Mouse (Mus musculus): Measurements from ENCODE around the gene Gm7954. TPM values are rescaled to one million over a fixed set of nuclear protein-coding genes. Genes with fewer than 3 reads are reported as not detected.
"Not testable (repeated sequence)": the region's sequence is repeated elsewhere in the genome, so short reads cannot be mapped to it uniquely, and the experiment has no call there.

Gm7954 gene
- total RNA-seq (2015) (not detected in 2 replicates), total RNA-seq (2017) (not detected in 2 replicates)

- not testable (repeated sequence) for ATAC-seq (replicated peaks; ENCODE audit: poor library complexity)
These were observed at the start of gene Gm7954 for GRCm38 (mm10) chr14:41453418-41453817. Gm7954 (minus strand) TSS chr14:41453518.

- ATAC-seq (replicated peaks; ENCODE audit: poor library complexity): not testable (repeated sequence)
These were observed 36.1 kb upstream of the Gm7954 start, which contains the start of gene Gm3486 for GRCm38 (mm10) chr14:41489385-41489784. Gm3486 (minus strand) TSS chr14:41489485.

DNA sequence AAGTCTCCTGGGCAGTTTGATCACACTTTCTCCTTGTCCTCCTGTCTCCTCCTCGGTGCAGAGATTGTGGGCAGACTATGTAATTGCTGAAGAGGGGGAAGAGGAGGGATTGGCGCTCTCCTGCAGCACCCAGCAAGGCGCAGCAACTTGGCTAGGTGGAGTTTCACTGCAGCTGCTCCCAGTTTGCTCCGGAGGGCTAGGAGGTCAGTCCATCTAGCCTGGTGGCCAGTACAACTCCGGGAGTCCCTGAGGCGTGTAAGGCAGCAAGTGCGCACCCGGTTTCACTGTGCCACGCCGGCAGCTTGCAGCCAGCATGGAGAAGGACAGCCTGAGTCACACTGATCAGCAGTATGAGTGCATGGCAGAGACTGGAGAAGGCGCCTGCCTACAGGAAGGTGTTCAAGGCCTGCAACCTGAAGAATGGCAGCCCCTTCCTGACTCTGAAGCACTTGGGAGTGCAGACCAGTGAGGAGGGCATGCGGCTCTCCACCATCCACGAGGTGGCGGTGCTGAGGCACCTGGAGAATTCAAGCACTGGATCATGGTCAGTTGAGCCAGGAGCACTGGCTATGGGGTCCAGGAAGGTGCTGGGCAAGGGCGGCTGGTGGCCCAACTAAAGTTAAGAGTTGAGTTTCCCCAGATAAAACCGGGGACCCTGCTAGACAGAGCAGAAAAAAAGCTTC is 27.8 kb downstream of the Gm7954 start:
- ATAC-seq (replicated peaks; ENCODE audit: poor library complexity): not testable (repeated sequence)

DNA sequence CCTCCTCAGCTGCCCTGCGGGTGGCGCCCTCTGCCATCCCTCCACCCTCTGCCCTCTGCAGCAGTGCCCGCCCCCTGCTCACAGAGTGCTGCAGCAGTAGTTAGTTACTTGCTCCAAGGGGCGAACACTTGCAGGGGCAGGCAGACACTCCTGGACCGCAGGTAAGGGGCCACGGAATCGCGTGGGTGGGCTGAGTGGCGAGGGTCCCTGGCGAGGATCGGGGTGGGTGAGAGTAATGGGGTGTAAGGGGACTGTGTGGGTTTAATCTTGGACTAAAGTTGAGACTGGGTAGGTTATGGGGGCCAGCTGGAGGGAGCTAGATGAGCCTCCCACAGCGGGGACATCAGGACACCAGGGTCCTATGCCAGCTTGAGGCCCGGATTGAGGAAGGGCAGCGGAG is 28.6 kb downstream of the Gm7954 start:
- ATAC-seq (replicated peaks; ENCODE audit: poor library complexity): not testable (repeated sequence)

- ATAC-seq (replicated peaks; ENCODE audit: poor library complexity): not testable (repeated sequence)
These were observed 45.1 kb downstream of the Gm7954 start, which contains the start of gene Gm6482 for GRCm38 (mm10) chr14:41408181-41408580. Gm6482 (minus strand) TSS chr14:41408281.

Other genes starting within 250 kb of the Gm7954 start
- not detected in 2 replicates for gene Gm2832, start 174.7 kb downstream of the Gm7954 start, total RNA-seq (2015)
- not detected in 2 replicates for gene Gm2832, start 174.7 kb downstream of the Gm7954 start, total RNA-seq (2017)
- gene Gm5798, start 104.9 kb downstream of the Gm7954 start, total RNA-seq (2015): not detected in 2 replicates
- gene Gm5798, start 104.9 kb downstream of the Gm7954 start, total RNA-seq (2017): not detected in 2 replicates
- not detected in 2 replicates for gene Gm7945, start 67.1 kb downstream of the Gm7954 start, total RNA-seq (2015)
- not detected in 2 replicates for gene Gm7945, start 67.1 kb downstream of the Gm7954 start, total RNA-seq (2017)
- gene Gm6482, start 45.2 kb downstream of the Gm7954 start, total RNA-seq (2015): not detected in 2 replicates
- gene Gm6482, start 45.2 kb downstream of the Gm7954 start, total RNA-seq (2017): not detected in 2 replicates
- not detected in 2 replicates for gene Gm3486, start 36.0 kb upstream of the Gm7954 start, total RNA-seq (2015)
- not detected in 2 replicates for gene Gm3486, start 36.0 kb upstream of the Gm7954 start, total RNA-seq (2017)
- gene Gm7970, start 102.1 kb upstream of the Gm7954 start, total RNA-seq (2015): not detected in 2 replicates
- gene Gm7970, start 102.1 kb upstream of the Gm7954 start, total RNA-seq (2017): not detected in 2 replicates
- not detected in 2 replicates for gene 1700049E17Rik2, start 119.7 kb upstream of the Gm7954 start, total RNA-seq (2015)
- not detected in 2 replicates for gene 1700049E17Rik2, start 119.7 kb upstream of the Gm7954 start, total RNA-seq (2017)
- not detected in 2 replicates for gene Gm3072, start 171.1 kb upstream of the Gm7954 start, total RNA-seq (2015)
- not detected in 2 replicates for gene Gm3072, start 171.1 kb upstream of the Gm7954 start, total RNA-seq (2017)
- not detected in 2 replicates for gene Gm3676, start 193.0 kb upstream of the Gm7954 start, total RNA-seq (2015)
- not detected in 2 replicates for gene Gm3676, start 193.0 kb upstream of the Gm7954 start, total RNA-seq (2017)
- not detected in 2 replicates for gene Gm8068, start 248.4 kb upstream of the Gm7954 start, total RNA-seq (2015)
- gene Gm8068, start 248.4 kb upstream of the Gm7954 start, total RNA-seq (2017): not detected in 2 replicates

All from megakaryocyte progenitor cell, adult 5-6 weeks (primary cell).